Mouse (Mus musculus): ENCODE data around the gene Fbln7. TPM values are rescaled to one million over a fixed set of nuclear protein-coding genes. Genes with fewer than 3 reads are reported as not detected.

Gene Fbln7
- polyA plus RNA-seq, 1 experiment from 2014 or later, result 2.2 TPM

GRCm38 (mm10) chr2:128856673-128857072 lies 6.1 kb upstream of the Fbln7 start:
- Histone ChIP-seq H3K4me1 (replicated peaks; ENCODE audit: control insufficient read depth, insufficient read depth, low read length) (no peaks in the 10 kb centered on the region), H3K4me2 (ENCODE audit: low read depth, low read length, severe bottlenecking) (no peak overlapping the region), H3K9ac (ENCODE audit: low read length) (no peak overlapping the region), H3K9me3 (ENCODE audit: control insufficient read depth, low read length) (no peaks in the 10 kb centered on the region), H3K27ac (ENCODE audit: low read depth, low read length) (no peak overlapping the region), H3K36me3 (ENCODE audit: control insufficient read depth, insufficient read depth, low read length) (no peaks in the 10 kb centered on the region), H3K4me3 (ENCODE audit: low read depth, low read length) (no peak overlapping the region), H3K27me3 (ENCODE audit: control insufficient read depth, insufficient read depth, low read length) (no peaks in the 10 kb centered on the region)
- ATAC-seq (replicated peaks; ENCODE audit: low FRiP score) (no peak), DNase-seq (ENCODE audit: low spot score) (no peak)
- 91% methylated on average over 1 of the region's 1 CpGs for WGBS

- DNase-seq (ENCODE audit: low spot score) (no peak), ATAC-seq (replicated peaks; ENCODE audit: low FRiP score) (no peak)
- no peaks in the 10 kb centered on the region for H3K36me3 ChIP-seq (ENCODE audit: control insufficient read depth, insufficient read depth, low read length)
- H3K27me3 ChIP-seq (ENCODE audit: control insufficient read depth, insufficient read depth, low read length), result no peaks in the 10 kb centered on the region; the same call in 1 of the 2 replicates
- no peak overlapping the region for H3K27ac ChIP-seq (ENCODE audit: low read depth, low read length)
- no peak overlapping the region for H3K4me2 ChIP-seq (ENCODE audit: low read depth, low read length, severe bottlenecking)
- H3K4me3 ChIP-seq (ENCODE audit: low read depth, low read length), result no peak overlapping the region
- H3K4me1 ChIP-seq (replicated peaks; ENCODE audit: control insufficient read depth, insufficient read depth, low read length), result peaks cover 2% of the 10 kb centered on the region; the same call in 1 of the 2 replicates
- H3K9me3 ChIP-seq (ENCODE audit: control insufficient read depth, low read length), result no peaks in the 10 kb centered on the region
- WGBS, result 92% methylated on average over 6 of the region's 6 CpGs
- no peak overlapping the region for H3K9ac ChIP-seq (ENCODE audit: low read length)
Observed at GRCm38 (mm10) chr2:128858962-128859361, 3.8 kb upstream of the Fbln7 start.

GRCm38 (mm10) chr2:128859861-128860260 lies 2.9 kb upstream of the Fbln7 start:
- no peak overlapping the region for H3K4me3 ChIP-seq (ENCODE audit: low read depth, low read length)
- H3K36me3 ChIP-seq (ENCODE audit: control insufficient read depth, insufficient read depth, low read length), result no peaks in the 10 kb centered on the region
- no peak overlapping the region for H3K27ac ChIP-seq (ENCODE audit: low read depth, low read length)
- peaks cover 5% of the 10 kb centered on the region; the same call in 1 of the 2 replicates for H3K4me1 ChIP-seq (replicated peaks; ENCODE audit: control insufficient read depth, insufficient read depth, low read length)
- ATAC-seq (replicated peaks; ENCODE audit: low FRiP score) (no peak), DNase-seq (ENCODE audit: low spot score) (no peak)
- no peaks in the 10 kb centered on the region for H3K9me3 ChIP-seq (ENCODE audit: control insufficient read depth, low read length)
- H3K9ac ChIP-seq (ENCODE audit: low read length), result no peak overlapping the region
- 88% methylated on average over 3 of the region's 3 CpGs for WGBS
- no peaks in the 10 kb centered on the region; the same call in 1 of the 2 replicates for H3K27me3 ChIP-seq (ENCODE audit: control insufficient read depth, insufficient read depth, low read length)
- H3K4me2 ChIP-seq (ENCODE audit: low read depth, low read length, severe bottlenecking), result no peak overlapping the region

GRCm38 (mm10) chr2:128863777-128864331 lies 1.1 kb downstream of the Fbln7 start:
- ATAC-seq (replicated peaks; ENCODE audit: low FRiP score), result peak; percentile 85
- Histone ChIP-seq H3K9ac (ENCODE audit: low read length) (peak overlapping the region; percentile 63), H3K27ac (ENCODE audit: low read depth, low read length) (no peak overlapping the region)

GRCm38 (mm10) chr2:128865061-128865460 lies 2.3 kb downstream of the Fbln7 start:
- Histone ChIP-seq H3K27ac (ENCODE audit: low read depth, low read length) (no peak overlapping the region), H3K9ac (ENCODE audit: low read length) (no peak overlapping the region), H3K4me2 (ENCODE audit: low read depth, low read length, severe bottlenecking) (no peak overlapping the region), H3K36me3 (ENCODE audit: control insufficient read depth, insufficient read depth, low read length) (no peaks in the 10 kb centered on the region), H3K27me3 (ENCODE audit: control insufficient read depth, insufficient read depth, low read length) (no peaks in the 10 kb centered on the region; the same call in 1 of the 2 replicates), H3K9me3 (ENCODE audit: control insufficient read depth, low read length) (no peaks in the 10 kb centered on the region), H3K4me1 (replicated peaks; ENCODE audit: control insufficient read depth, insufficient read depth, low read length) (peaks cover 5% of the 10 kb centered on the region; the same call in 1 of the 2 replicates), H3K4me3 (ENCODE audit: low read depth, low read length) (no peak overlapping the region)
- DNase-seq (ENCODE audit: low spot score), result no peak
- 64% methylated on average over 3 of the region's 3 CpGs for WGBS
- ATAC-seq (replicated peaks; ENCODE audit: low FRiP score), result no peak

More at GRCm38 (mm10) chr2:128863777-128864331, 1.1 kb downstream of the Fbln7 start:
- H3K36me3 ChIP-seq (ENCODE audit: control insufficient read depth, insufficient read depth, low read length), result no peaks in the 10 kb centered on the region
- peak overlapping the region; percentile 49 for H3K4me3 ChIP-seq (ENCODE audit: low read depth, low read length)
- peaks cover 5% of the 10 kb centered on the region; the same call in 1 of the 2 replicates for H3K4me1 ChIP-seq (replicated peaks; ENCODE audit: control insufficient read depth, insufficient read depth, low read length)
- no peaks in the 10 kb centered on the region for H3K9me3 ChIP-seq (ENCODE audit: control insufficient read depth, low read length)
- H3K27me3 ChIP-seq (ENCODE audit: control insufficient read depth, insufficient read depth, low read length), result no peaks in the 10 kb centered on the region; the same call in 1 of the 2 replicates
- peak overlapping the region; percentile 93 for H3K4me2 ChIP-seq (ENCODE audit: low read depth, low read length, severe bottlenecking)
- peak; percentile 82 for DNase-seq (ENCODE audit: low spot score)
- WGBS, result under 1% methylated on average over 38 of the region's 38 CpGs

- no peaks in the 10 kb centered on the region for H3K9me3 ChIP-seq (ENCODE audit: control insufficient read depth, low read length)
- DNase-seq (ENCODE audit: low spot score) (no peak), ATAC-seq (replicated peaks; ENCODE audit: low FRiP score) (no peak)
- H3K4me2 ChIP-seq (ENCODE audit: low read depth, low read length, severe bottlenecking), result no peak overlapping the region
- no peak overlapping the region for H3K4me3 ChIP-seq (ENCODE audit: low read depth, low read length)
- no peaks in the 10 kb centered on the region for H3K36me3 ChIP-seq (ENCODE audit: control insufficient read depth, insufficient read depth, low read length)
- no peak overlapping the region for H3K27ac ChIP-seq (ENCODE audit: low read depth, low read length)
- no peaks in the 10 kb centered on the region for H3K27me3 ChIP-seq (ENCODE audit: control insufficient read depth, insufficient read depth, low read length)
- no peaks in the 10 kb centered on the region for H3K4me1 ChIP-seq (replicated peaks; ENCODE audit: control insufficient read depth, insufficient read depth, low read length)
- no peak overlapping the region for H3K9ac ChIP-seq (ENCODE audit: low read length)
- 87% methylated on average over 8 of the region's 8 CpGs for WGBS
Observed at GRCm38 (mm10) chr2:128871656-128872055, 8.9 kb downstream of the Fbln7 start.

- H3K9ac ChIP-seq (ENCODE audit: low read length), result no peak overlapping the region
- H3K4me1 ChIP-seq (replicated peaks; ENCODE audit: control insufficient read depth, insufficient read depth, low read length), result no peaks in the 10 kb centered on the region
- H3K4me3 ChIP-seq (ENCODE audit: low read depth, low read length), result no peak overlapping the region
- no peak overlapping the region for H3K27ac ChIP-seq (ENCODE audit: low read depth, low read length)
- no peak for ATAC-seq (replicated peaks; ENCODE audit: low FRiP score)
- H3K9me3 ChIP-seq (ENCODE audit: control insufficient read depth, low read length), result no peaks in the 10 kb centered on the region
- no peak for DNase-seq (ENCODE audit: low spot score)
- H3K27me3 ChIP-seq (ENCODE audit: control insufficient read depth, insufficient read depth, low read length), result no peaks in the 10 kb centered on the region
- no peaks in the 10 kb centered on the region for H3K36me3 ChIP-seq (ENCODE audit: control insufficient read depth, insufficient read depth, low read length)
- no peak overlapping the region for H3K4me2 ChIP-seq (ENCODE audit: low read depth, low read length, severe bottlenecking)
- 94% methylated on average over 9 of the region's 9 CpGs for WGBS
Observed at GRCm38 (mm10) chr2:128872256-128872655, 9.5 kb downstream of the Fbln7 start.

GRCm38 (mm10) chr2:128875526-128875925 lies 12.7 kb downstream of the Fbln7 start:
- no peak overlapping the region for H3K4me3 ChIP-seq (ENCODE audit: low read depth, low read length)
- WGBS, result 83% methylated on average over 8 of the region's 8 CpGs
- H3K27ac ChIP-seq (ENCODE audit: low read depth, low read length), result no peak overlapping the region
- DNase-seq (ENCODE audit: low spot score), result no peak
- no peak overlapping the region for H3K9ac ChIP-seq (ENCODE audit: low read length)
- no peaks in the 10 kb centered on the region for H3K9me3 ChIP-seq (ENCODE audit: control insufficient read depth, low read length)
- no peak overlapping the region for H3K4me2 ChIP-seq (ENCODE audit: low read depth, low read length, severe bottlenecking)
- ATAC-seq (replicated peaks; ENCODE audit: low FRiP score), result no peak
- H3K27me3 ChIP-seq (ENCODE audit: control insufficient read depth, insufficient read depth, low read length), result no peaks in the 10 kb centered on the region
- no peaks in the 10 kb centered on the region for H3K4me1 ChIP-seq (replicated peaks; ENCODE audit: control insufficient read depth, insufficient read depth, low read length)
- no peaks in the 10 kb centered on the region for H3K36me3 ChIP-seq (ENCODE audit: control insufficient read depth, insufficient read depth, low read length)

GRCm38 (mm10) chr2:128881236-128881635 lies 18.5 kb downstream of the Fbln7 start:
- WGBS, result 69% methylated on average over 4 of the region's 4 CpGs

More at GRCm38 (mm10) chr2:128881236-128881635, 18.5 kb downstream of the Fbln7 start:
- Histone ChIP-seq H3K4me2 (ENCODE audit: low read depth, low read length, severe bottlenecking) (no peak overlapping the region), H3K9me3 (ENCODE audit: control insufficient read depth, low read length) (no peaks in the 10 kb centered on the region), H3K9ac (ENCODE audit: low read length) (no peak overlapping the region), H3K36me3 (ENCODE audit: control insufficient read depth, insufficient read depth, low read length) (no peaks in the 10 kb centered on the region), H3K27ac (ENCODE audit: low read depth, low read length) (no peak overlapping the region), H3K4me1 (replicated peaks; ENCODE audit: control insufficient read depth, insufficient read depth, low read length) (no peaks in the 10 kb centered on the region), H3K27me3 (ENCODE audit: control insufficient read depth, insufficient read depth, low read length) (no peaks in the 10 kb centered on the region), H3K4me3 (ENCODE audit: low read depth, low read length) (no peak overlapping the region)
- ATAC-seq (replicated peaks; ENCODE audit: low FRiP score) (no peak), DNase-seq (ENCODE audit: low spot score) (no peak)

Data from forebrain, embryonic 11.5 days (tissue).